Mouse (Mus musculus) kidney, adult 2 months (tissue): ENCODE measurements around the gene Slc8a3. TPM values are rescaled to one million over a fixed set of nuclear protein-coding genes. Genes with fewer than 3 reads are reported as not detected.

Experiments used
- DNase-seq: peaks from one replicate; pipeline ENCODE4 v3.0.0; 2021
- H3K27ac ChIP-seq: fragments of 200-500 bp; 2 replicates; pipeline ENCODE4 v1.5.1; 2012; ENCODE audit warnings: low read depth, low read length, control low read depth, inconsistent platforms; ENCODE audit not compliant: insufficient read depth
- H3K27me3 ChIP-seq: fragments of 200-500 bp; replicated peaks from 2 replicates; pipeline ENCODE4 v1.6.1; 2012; ENCODE audit warnings: mild to moderate bottlenecking, moderate library complexity, low read length, inconsistent platforms; ENCODE audit not compliant: control insufficient read depth, insufficient read depth
- H3K36me3 ChIP-seq: fragments of 200-500 bp; 2 replicates; pipeline ENCODE4 v1.6.1; 2012; ENCODE audit warnings: mild to moderate bottlenecking, moderate library complexity, low read length, inconsistent platforms; ENCODE audit not compliant: control insufficient read depth, insufficient read depth
- H3K4me1 ChIP-seq: fragments of 200-500 bp; 2 replicates; pipeline ENCODE4 v1.6.1; 2011; ENCODE audit warnings: low read length; ENCODE audit not compliant: control insufficient read depth, insufficient read depth
- H3K4me3 ChIP-seq: fragments of 200-500 bp; 2 replicates; pipeline ENCODE4 v1.5.1; 2011; ENCODE audit warnings: mild to moderate bottlenecking, low read depth, low read length, control low read depth; ENCODE audit not compliant: insufficient read depth
- CTCF ChIP-seq: fragments of 200-500 bp; conservative IDR thresholded peaks from 2 replicates; pipeline ENCODE4 v1.5.1; 2011; ENCODE audit warnings: low read depth, mild to moderate bottlenecking, control low read depth, low read length, moderate library complexity, mixed read lengths; ENCODE audit not compliant: insufficient read depth, insufficient read length
- POLR2A ChIP-seq: fragments of 200-500 bp; IDR thresholded peaks from one replicate; pipeline ENCODE4 v1.6.1; 2011; ENCODE audit warnings: low read depth, low read length, control low read depth
- WGBS: fragments of 180-500 bp; shearing (Covaris S2); methylation state at CpG from one replicate; pipeline ENCODE4 v1.1.7; 2018; 5-methylcytosine and 5-hydroxymethylcytosine counted together
- polyA plus RNA-seq: library from polyadenylated mRNA; depleted of rRNA; stranded (reverse); fragments of >200 nt; gene quantifications from 2 replicates; pipeline ENCODE4 v1.2.3, GENCODE M21; 2012

Slc8a3 gene
- polyA plus RNA-seq, 1 experiment, result 0.17 TPM

DNA sequence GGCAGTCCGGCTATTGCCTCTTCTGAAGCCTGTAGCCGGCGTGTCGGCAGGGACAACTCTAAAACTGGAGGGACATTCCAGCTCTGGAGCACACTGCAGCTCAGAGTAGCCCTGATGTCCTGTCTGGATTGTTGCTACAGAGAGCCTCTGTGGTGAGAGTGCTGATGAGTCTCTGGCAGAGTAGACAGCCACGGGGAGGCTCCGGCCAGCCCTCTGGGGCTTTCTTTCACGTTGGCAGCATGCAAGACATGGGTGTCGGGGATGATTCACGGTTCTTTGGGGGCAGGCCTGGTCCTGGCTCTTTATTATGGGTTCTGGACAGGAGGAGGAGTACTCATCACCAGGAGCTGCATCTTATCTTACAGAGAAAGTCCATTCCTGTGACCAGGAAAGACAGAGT lies 165.8 kb downstream of the Slc8a3 start:
- 33% methylated on average over 9 of the region's 9 CpGs for WGBS
- H3K27me3 ChIP-seq, result no peaks in the 10 kb centered on the region

DNA sequence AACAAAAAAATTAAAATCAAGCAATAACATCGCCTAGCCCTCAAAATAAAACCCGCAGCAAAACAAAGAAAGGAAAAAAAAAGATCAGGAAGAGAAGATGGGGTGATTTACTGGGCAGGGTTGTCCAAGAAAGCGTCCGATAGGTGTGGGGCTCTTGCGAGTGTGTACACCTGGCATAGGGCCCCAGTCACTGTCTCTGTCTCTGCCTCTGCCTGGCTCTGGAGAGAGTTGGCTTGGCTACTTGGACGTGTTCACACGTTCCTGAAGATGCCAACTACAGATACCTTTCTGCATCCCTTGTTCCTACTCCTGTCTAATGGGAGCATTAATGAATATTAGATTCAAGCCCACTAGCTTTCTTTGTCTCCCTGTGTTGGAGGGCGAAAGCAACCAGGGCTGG lies 166.4 kb downstream of the Slc8a3 start:
- TF ChIP-seq CTCF, result no peak
- no peak for TF ChIP-seq POLR2A
- no peak for DNase-seq

More for the DNA sequence above, 165.8 kb downstream of the Slc8a3 start:
- H3K4me1 ChIP-seq, result no peaks in the 10 kb centered on the region
- H3K27ac ChIP-seq, result no peak overlapping the region
- no peak for DNase-seq
- H3K36me3 ChIP-seq, result no peaks in the 10 kb centered on the region
- TF ChIP-seq POLR2A (no peak), CTCF (no peak)
- no peak overlapping the region for H3K4me3 ChIP-seq

GRCm38 (mm10) chr12:81166092-81166491 lies 166.9 kb downstream of the Slc8a3 start:
- Histone ChIP-seq H3K4me3 (no peak overlapping the region), H3K27ac (no peak overlapping the region), H3K36me3 (no peaks in the 10 kb centered on the region), H3K4me1 (no peaks in the 10 kb centered on the region), H3K27me3 (no peaks in the 10 kb centered on the region)
- 8% methylated on average over 10 of the region's 10 CpGs for WGBS
- TF ChIP-seq POLR2A (no peak), CTCF (no peak)
- no peak for DNase-seq

More for the DNA sequence above, 166.4 kb downstream of the Slc8a3 start:
- Histone ChIP-seq H3K4me3 (no peak overlapping the region), H3K4me1 (no peaks in the 10 kb centered on the region), H3K36me3 (no peaks in the 10 kb centered on the region), H3K27me3 (no peaks in the 10 kb centered on the region), H3K27ac (no peak overlapping the region)
- 30% methylated on average over 8 of the region's 8 CpGs for WGBS

DNA sequence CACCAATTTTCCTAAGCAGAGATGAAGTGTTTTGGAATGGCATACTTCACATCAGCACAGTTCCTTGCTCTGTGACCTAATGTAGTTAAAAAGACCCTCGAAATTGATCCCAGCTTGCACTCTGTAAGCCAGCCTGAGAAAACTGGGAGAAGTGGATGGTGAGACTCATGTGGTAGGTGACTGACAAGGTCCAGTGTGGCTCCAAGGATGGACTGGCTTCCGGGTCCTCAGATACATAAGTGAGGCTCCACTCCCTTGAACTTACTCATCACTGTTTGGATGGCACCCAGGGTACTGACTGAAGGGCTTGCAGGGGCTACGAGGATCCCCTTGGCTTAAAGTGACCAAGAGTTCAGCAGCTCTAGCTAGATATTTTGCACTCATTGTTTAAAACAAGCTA lies 169.4 kb downstream of the Slc8a3 start:
- Histone ChIP-seq H3K27ac (no peak overlapping the region), H3K36me3 (no peaks in the 10 kb centered on the region), H3K4me3 (no peak overlapping the region), H3K27me3 (no peaks in the 10 kb centered on the region), H3K4me1 (no peaks in the 10 kb centered on the region)
- DNase-seq, result no peak
- TF ChIP-seq POLR2A (no peak), CTCF (no peak)
- WGBS, result 80% methylated on average over 3 of the region's 3 CpGs

- 68% methylated on average over 3 of the region's 3 CpGs for WGBS
- H3K4me3 ChIP-seq, result no peak overlapping the region
- H3K27ac ChIP-seq, result no peak overlapping the region
- no peak for DNase-seq
- H3K27me3 ChIP-seq, result no peaks in the 10 kb centered on the region
- no peak for TF ChIP-seq CTCF
- no peak for TF ChIP-seq POLR2A
- no peaks in the 10 kb centered on the region for H3K36me3 ChIP-seq
- H3K4me1 ChIP-seq, result no peaks in the 10 kb centered on the region
Observed at GRCm38 (mm10) chr12:81163131-81163530, 169.8 kb downstream of the Slc8a3 start.

DNA sequence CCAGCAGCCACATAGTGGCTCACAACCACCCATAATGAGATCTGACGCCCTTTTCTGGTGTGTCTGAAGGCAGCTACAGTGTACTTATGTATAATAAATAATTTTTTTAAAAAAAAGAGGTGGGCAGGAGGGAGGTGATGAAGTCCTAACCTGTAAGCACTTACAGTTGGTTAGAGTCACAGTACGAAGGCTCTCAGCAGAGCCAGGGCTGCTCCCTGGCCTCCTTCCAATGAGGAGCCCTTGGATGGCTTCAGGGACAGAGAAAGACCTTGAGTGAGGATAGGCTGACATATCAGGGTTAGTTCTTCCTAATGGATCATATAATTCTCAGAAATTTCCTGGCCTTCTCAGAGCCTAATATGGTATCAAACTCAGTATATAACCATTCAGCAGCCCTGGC lies 171.7 kb downstream of the Slc8a3 start:
- Histone ChIP-seq H3K27ac (no peak overlapping the region), H3K4me3 (no peak overlapping the region), H3K4me1 (no peaks in the 10 kb centered on the region), H3K36me3 (no peaks in the 10 kb centered on the region), H3K27me3 (no peaks in the 10 kb centered on the region)
- TF ChIP-seq POLR2A (no peak), CTCF (no peak)
- DNase-seq, result no peak
- 74% methylated on average over 2 of the region's 2 CpGs for WGBS

GRCm38 (mm10) chr12:81160831-81161230 lies 172.1 kb downstream of the Slc8a3 start:
- no peaks in the 10 kb centered on the region for H3K4me1 ChIP-seq
- H3K36me3 ChIP-seq, result no peaks in the 10 kb centered on the region
- no peak for DNase-seq
- no peaks in the 10 kb centered on the region for H3K27me3 ChIP-seq
- no peak overlapping the region for H3K4me3 ChIP-seq
- 63% methylated on average over 5 of the region's 5 CpGs for WGBS
- TF ChIP-seq POLR2A (no peak), CTCF (no peak; the same call in 1 of the 2 replicates)
- H3K27ac ChIP-seq, result no peak overlapping the region
